Comparison of ENCODE assay signal across 8 mouse cellular contexts in the genomic region with DNA sequence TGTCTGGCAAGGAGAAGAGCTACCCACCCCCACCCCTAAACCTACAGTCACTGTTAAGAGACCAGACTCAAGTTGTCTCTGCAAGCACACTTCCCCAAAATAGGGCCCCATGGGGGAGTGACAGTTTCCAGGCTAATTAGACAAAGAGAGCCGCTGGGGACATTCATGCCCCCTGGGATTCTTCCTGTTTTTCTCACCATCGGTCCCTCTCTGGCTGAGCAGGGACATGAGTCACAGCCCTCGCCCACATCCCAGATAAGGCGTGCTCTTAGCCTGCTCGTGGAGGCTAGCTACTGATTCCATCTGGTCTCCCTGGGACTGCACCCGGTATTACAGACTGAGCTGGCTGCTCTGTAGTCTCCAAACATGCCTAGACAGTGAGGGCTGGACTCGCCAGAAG. TPM values are rescaled to one million over a fixed set of nuclear protein-coding genes. Genes with fewer than 3 reads are reported as not detected.
A peak's percentile ranks its signal among the peaks of the same experiment; 100 is the strongest.
DNase-seq lines count a peak whose midpoint lies in the region; ATAC-seq and TF ChIP-seq lines count a peak whose summit lies in the region.

No protein-coding gene starts in this region.

- peak; percentile 61 to 75 for DNase-seq in frontal cortex, postnatal 36 days (ENCODE audit: low spot score in 2 of 2)
- DNase-seq in frontal cortex, postnatal 14 days (ENCODE audit: low spot score in 2 of 2) = no peak
- DNase-seq in left cerebral cortex, postnatal 14 days (ENCODE audit: low spot score in 2 of 2) = peak; percentile 58 to 80
- peak; percentile 29 to 51 for DNase-seq in spleen, adult 2 months (ENCODE audit: low read depth in 1 of 2, low spot score in 2 of 2)
- no peak for DNase-seq in thymus, postnatal 14 days

- no peak overlapping the region for H3K27ac ChIP-seq in spleen, adult 2 months (ENCODE audit: insufficient read depth, low read length)
- H3K27ac ChIP-seq in intestine, embryonic 15.5 days = no peak overlapping the region

- peak; percentile 88 for ATAC-seq in granulocyte monocyte progenitor cell, adult 5-6 weeks (replicated peaks; ENCODE audit: poor library complexity, severe bottlenecking)
- no peak for ATAC-seq in intestine, embryonic 15.5 days

- no peak overlapping the region for H3K4me2 ChIP-seq in intestine, embryonic 15.5 days (replicated peaks)

- intact Hi-C loops in left cerebral cortex, postnatal 14 days (cut with DNase I) = no loop called here

- TF ChIP-seq CTCF in C2C12 (IDR thresholded peaks at IDR 0.05; ENCODE audit: control insufficient read depth, insufficient read depth, insufficient read length) = no peak
- no peak for TF ChIP-seq CTCF in spleen, adult 2 months (IDR thresholded peaks at IDR 0.05; ENCODE audit: extremely low read depth, insufficient read depth, insufficient read length, insufficient replicate concordance)

- peaks cover 20% of the 10 kb centered on the region for H3K4me1 ChIP-seq in spleen, adult 2 months (ENCODE audit: control insufficient read depth, insufficient read depth, insufficient read length)
- peaks cover 10% of the 10 kb centered on the region; the same call in 1 of the 2 replicates for H3K4me1 ChIP-seq in intestine, embryonic 15.5 days (replicated peaks)

- H3K27me3 ChIP-seq in C2C12 (ENCODE audit: control insufficient read depth, insufficient read depth, insufficient read length) = no peaks in the 10 kb centered on the region
- H3K27me3 ChIP-seq in spleen, adult 2 months (ENCODE audit: control insufficient read depth, insufficient read depth, low read length) = no peaks in the 10 kb centered on the region
- no peaks in the 10 kb centered on the region for H3K27me3 ChIP-seq in intestine, embryonic 15.5 days (replicated peaks)

- no peaks in the 10 kb centered on the region for H3K79me3 ChIP-seq in C2C12 (ENCODE audit: low read depth)

- no peak overlapping the region for H3ac ChIP-seq in C2C12 (ENCODE audit: control insufficient read depth, insufficient read length, low read depth)

- no peaks in the 10 kb centered on the region for H3K79me2 ChIP-seq in C2C12 (ENCODE audit: control insufficient read depth, insufficient read depth)

- no peak overlapping the region for H3K9ac ChIP-seq in intestine, embryonic 15.5 days

- H3K36me3 ChIP-seq in C2C12 (ENCODE audit: control insufficient read depth, insufficient read depth) = no peaks in the 10 kb centered on the region
- H3K36me3 ChIP-seq in spleen, adult 2 months (ENCODE audit: control insufficient read depth, insufficient read depth, low read length) = no peaks in the 10 kb centered on the region
- no peaks in the 10 kb centered on the region for H3K36me3 ChIP-seq in intestine, embryonic 15.5 days

- H3K4me3 ChIP-seq in C2C12 (ENCODE audit: insufficient read depth, poor library complexity, severe bottlenecking) = no peak overlapping the region
- no peak overlapping the region for H3K4me3 ChIP-seq in spleen, adult 2 months (ENCODE audit: extremely low read depth, insufficient read depth, insufficient read length)
- H3K4me3 ChIP-seq in intestine, embryonic 15.5 days (replicated peaks) = no peak overlapping the region

- H3K9me3 ChIP-seq in intestine, embryonic 15.5 days = no peaks in the 10 kb centered on the region

- WGBS in spleen, adult 2 months = 22% methylated on average over 7 of the region's 7 CpGs
- 19% methylated on average over 7 of the region's 7 CpGs for WGBS in intestine, embryonic 15.5 days

- no peak for TF ChIP-seq POLR2A in spleen, adult 2 months (IDR thresholded peaks at IDR 0.05; ENCODE audit: low read depth, low read length)

TF ChIP-seq in C2C12, 6 proteins besides CTCF, POLR2A, EP300 and RAD21:
- TF ChIP-seq MAX (IDR thresholded peaks at IDR 0.05) = peak; percentile 21
- peak; percentile 4 for TF ChIP-seq FOSL1 (IDR thresholded peaks at IDR 0.05; ENCODE audit: insufficient read depth, low read length, poor library complexity, severe bottlenecking)
- no peak for TF ChIP-seq MYOG (IDR thresholded peaks at IDR 0.05; ENCODE audit: control insufficient read depth, extremely low read depth, insufficient read length)

RNA-seq across cellular contexts. Expression of a gene that starts 15.8 kb away (rescaled TPM):
- polyA plus RNA-seq in C2C12 (2012; fragmentation: generic; extraction: Trizol) = 8.7 TPM
- not detected in 2 replicates for total RNA-seq in granulocyte monocyte progenitor cell, adult 5-6 weeks (2014; fragmentation: Nextera tagmentation)
- total RNA-seq in granulocyte monocyte progenitor cell, adult 5-6 weeks (2017) = 0.82 TPM in 1 of 2 replicates, not detected in the other
- 10 to 100 TPM; 11.1 to 12.9 TPM for total RNA-seq in left cerebral cortex, postnatal 14 days (2021)
- 8.8 and 9.4 TPM in 2 replicates for polyA plus RNA-seq in spleen, adult 2 months (2012; rRNA removed)
- polyA plus RNA-seq in intestine, embryonic 15.5 days (2015; fragmentation: Nextera tagmentation; extraction: Ambion mirVana) = 9.5 and 9.6 TPM in 2 replicates

Comparison
In these comparisons a context has a peak if more than half of its experiments do, and no peak if none do; other contexts are left out.
1. DNase-seq: peak in frontal cortex, postnatal 36 days (2 of 2), left cerebral cortex, postnatal 14 days (2 of 2) and spleen, adult 2 months (2 of 2); none in frontal cortex, postnatal 14 days (0 of 2) and thymus, postnatal 14 days (single experiment).